Mouse (Mus musculus): ENCODE results near the gene Btbd9. TPM values are rescaled to one million over a fixed set of nuclear protein-coding genes. Genes with fewer than 3 reads are reported as not detected.

The Btbd9 gene
- polyA plus RNA-seq, 1 experiment from 2014 or later: 63.1 TPM

DNA sequence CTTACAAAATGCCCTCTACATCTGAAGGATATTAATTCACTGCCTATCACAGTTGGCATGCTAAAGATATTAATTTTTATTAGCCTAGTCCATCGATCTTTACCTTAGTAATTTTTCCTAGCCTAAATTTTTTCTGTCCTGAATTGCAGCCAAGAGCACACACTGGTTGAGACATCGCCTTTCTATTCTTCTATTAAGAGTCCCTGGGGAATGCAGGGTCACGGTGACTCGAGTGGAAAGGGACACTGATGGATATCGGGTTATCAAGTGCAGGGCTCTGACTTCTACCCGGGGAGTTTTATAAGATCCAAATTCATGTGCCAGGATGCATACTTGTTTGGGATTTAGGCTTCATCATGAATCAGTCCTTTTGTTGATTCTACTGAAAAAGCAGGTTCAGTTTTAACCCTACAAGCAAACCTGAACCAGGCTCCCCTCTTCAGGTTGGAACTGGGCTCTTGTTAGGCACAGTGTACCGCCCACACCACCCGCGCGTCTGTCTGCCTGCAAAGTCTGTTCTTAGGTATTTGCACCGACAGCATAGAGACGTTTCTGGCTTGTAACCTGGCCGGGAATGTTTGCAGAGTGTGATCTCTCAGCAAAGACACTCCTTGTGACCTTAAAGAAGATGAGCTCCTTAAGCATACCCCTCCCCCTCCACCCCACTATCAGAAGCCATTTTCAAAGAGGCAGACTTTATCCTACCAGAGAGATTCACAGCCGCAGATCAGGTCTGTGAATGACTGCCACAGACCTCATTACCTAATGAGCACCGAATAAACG lies 297.5 kb downstream of the Btbd9 start:
- Histone ChIP-seq H3K4me2 (replicated peaks; ENCODE audit: low read depth, low read length) (no peak overlapping the region), H3K36me3 (ENCODE audit: control insufficient read depth, insufficient read depth, low read length) (peaks cover 3% of the 10 kb centered on the region; the same call in 1 of the 2 replicates), H3K27me3 (ENCODE audit: control insufficient read depth, insufficient read depth, low read length) (no peaks in the 10 kb centered on the region), H3K4me3 (ENCODE audit: low read depth, low read length) (no peak overlapping the region), H3K9me3 (ENCODE audit: control insufficient read depth, low read depth, low read length) (no peaks in the 10 kb centered on the region), H3K27ac (ENCODE audit: low read length) (no peak overlapping the region), H3K4me1 (ENCODE audit: control insufficient read depth, insufficient read depth, low read length) (no peaks in the 10 kb centered on the region), H3K9ac (replicated peaks; ENCODE audit: low read depth, low read length) (no peak overlapping the region)
- no peak for ATAC-seq (ENCODE audit: insufficient number of reproducible peaks, insufficient read depth, low FRiP score, low read depth)
- WGBS: 30% methylated on average over 16 of the region's 16 CpGs

- ATAC-seq (ENCODE audit: insufficient number of reproducible peaks, insufficient read depth, low FRiP score, low read depth): no peak
- Histone ChIP-seq H3K36me3 (ENCODE audit: control insufficient read depth, insufficient read depth, low read length) (peaks cover 3% of the 10 kb centered on the region; the same call in 1 of the 2 replicates), H3K4me3 (ENCODE audit: low read depth, low read length) (no peak overlapping the region), H3K27me3 (ENCODE audit: control insufficient read depth, insufficient read depth, low read length) (no peaks in the 10 kb centered on the region), H3K9ac (replicated peaks; ENCODE audit: low read depth, low read length) (no peak overlapping the region), H3K4me2 (replicated peaks; ENCODE audit: low read depth, low read length) (no peak overlapping the region), H3K4me1 (ENCODE audit: control insufficient read depth, insufficient read depth, low read length) (no peaks in the 10 kb centered on the region), H3K9me3 (ENCODE audit: control insufficient read depth, low read depth, low read length) (no peaks in the 10 kb centered on the region), H3K27ac (ENCODE audit: low read length) (no peak overlapping the region)
- WGBS: 88% methylated on average over 4 of the region's 4 CpGs
These were observed 299.8 kb downstream of the Btbd9 start for GRCm38 (mm10) chr17:30276477-30276876.

DNA sequence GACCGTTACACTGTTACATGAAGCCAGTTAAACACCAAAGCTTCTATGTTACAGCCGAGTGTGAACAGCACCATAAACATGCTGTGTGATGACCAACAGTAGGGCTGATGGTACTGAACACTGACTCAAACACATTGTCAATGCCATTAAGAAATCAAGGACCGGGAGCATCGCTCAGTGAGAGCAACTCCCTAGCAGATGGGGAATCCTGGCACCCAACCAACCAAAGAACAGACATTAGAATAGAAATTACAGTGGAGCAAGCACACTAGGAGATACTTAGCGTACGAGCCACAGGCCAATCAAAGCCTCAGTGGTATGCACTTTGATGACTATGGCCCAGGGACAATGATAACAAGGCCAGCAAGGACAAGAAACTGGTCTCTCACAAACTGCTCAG lies 303.5 kb downstream of the Btbd9 start:
- Histone ChIP-seq H3K9ac (replicated peaks; ENCODE audit: low read depth, low read length) (no peak overlapping the region), H3K4me1 (ENCODE audit: control insufficient read depth, insufficient read depth, low read length) (no peaks in the 10 kb centered on the region), H3K36me3 (ENCODE audit: control insufficient read depth, insufficient read depth, low read length) (peaks cover 3% of the 10 kb centered on the region; the same call in 1 of the 2 replicates), H3K27me3 (ENCODE audit: control insufficient read depth, insufficient read depth, low read length) (no peaks in the 10 kb centered on the region), H3K27ac (ENCODE audit: low read length) (no peak overlapping the region), H3K4me3 (ENCODE audit: low read depth, low read length) (no peak overlapping the region), H3K9me3 (ENCODE audit: control insufficient read depth, low read depth, low read length) (no peaks in the 10 kb centered on the region), H3K4me2 (replicated peaks; ENCODE audit: low read depth, low read length) (no peak overlapping the region)
- no peak for ATAC-seq (ENCODE audit: insufficient number of reproducible peaks, insufficient read depth, low FRiP score, low read depth)
- 95% methylated on average over 6 of the region's 6 CpGs for WGBS

- Histone ChIP-seq H3K9ac (replicated peaks; ENCODE audit: low read depth, low read length) (no peak overlapping the region), H3K4me2 (replicated peaks; ENCODE audit: low read depth, low read length) (no peak overlapping the region), H3K27me3 (ENCODE audit: control insufficient read depth, insufficient read depth, low read length) (no peaks in the 10 kb centered on the region), H3K36me3 (ENCODE audit: control insufficient read depth, insufficient read depth, low read length) (peaks cover 2% of the 10 kb centered on the region; the same call in 1 of the 2 replicates), H3K27ac (ENCODE audit: low read length) (no peak overlapping the region), H3K4me1 (ENCODE audit: control insufficient read depth, insufficient read depth, low read length) (no peaks in the 10 kb centered on the region), H3K4me3 (ENCODE audit: low read depth, low read length) (no peak overlapping the region), H3K9me3 (ENCODE audit: control insufficient read depth, low read depth, low read length) (no peaks in the 10 kb centered on the region)
- no peak for ATAC-seq (ENCODE audit: insufficient number of reproducible peaks, insufficient read depth, low FRiP score, low read depth)
- 61% methylated on average over 11 of the region's 11 CpGs for WGBS
These were observed 306.9 kb downstream of the Btbd9 start for GRCm38 (mm10) chr17:30269136-30270063.

DNA sequence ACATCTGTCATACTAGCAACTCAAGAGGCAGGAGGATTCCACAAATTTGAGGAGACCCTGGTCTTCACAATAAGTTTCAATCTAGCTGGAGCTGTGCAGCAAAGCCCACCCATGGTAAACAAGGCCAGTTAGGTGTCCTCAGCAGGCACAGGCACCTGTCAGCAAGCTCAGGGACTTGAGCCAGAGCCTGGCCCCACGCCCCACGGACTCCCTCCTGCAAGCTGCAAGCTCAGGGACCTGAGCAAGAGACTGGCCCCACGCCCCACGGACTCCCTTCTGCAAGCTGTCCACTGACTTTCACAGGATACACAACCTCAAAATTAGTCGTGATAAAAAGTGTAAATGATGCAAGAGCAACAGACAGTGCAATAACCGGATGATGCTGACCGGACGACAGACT lies 307.8 kb downstream of the Btbd9 start:
- WGBS: 89% methylated on average over 8 of the region's 8 CpGs
- ATAC-seq (ENCODE audit: insufficient number of reproducible peaks, insufficient read depth, low FRiP score, low read depth): no peak
- H3K36me3 ChIP-seq (ENCODE audit: control insufficient read depth, insufficient read depth, low read length): no peaks in the 10 kb centered on the region

GRCm38 (mm10) chr17:30267432-30267973 lies 308.8 kb downstream of the Btbd9 start:
- Histone ChIP-seq H3K27ac (ENCODE audit: low read length) (no peak overlapping the region), H3K4me3 (ENCODE audit: low read depth, low read length) (no peak overlapping the region), H3K4me2 (replicated peaks; ENCODE audit: low read depth, low read length) (no peak overlapping the region), H3K9me3 (ENCODE audit: control insufficient read depth, low read depth, low read length) (no peaks in the 10 kb centered on the region), H3K36me3 (ENCODE audit: control insufficient read depth, insufficient read depth, low read length) (no peaks in the 10 kb centered on the region), H3K4me1 (ENCODE audit: control insufficient read depth, insufficient read depth, low read length) (no peaks in the 10 kb centered on the region), H3K9ac (replicated peaks; ENCODE audit: low read depth, low read length) (no peak overlapping the region), H3K27me3 (ENCODE audit: control insufficient read depth, insufficient read depth, low read length) (no peaks in the 10 kb centered on the region)
- 67% methylated on average over 5 of the region's 5 CpGs for WGBS
- ATAC-seq (ENCODE audit: insufficient number of reproducible peaks, insufficient read depth, low FRiP score, low read depth): no peak

More for the DNA sequence above, 307.8 kb downstream of the Btbd9 start:
- H3K4me1 ChIP-seq (ENCODE audit: control insufficient read depth, insufficient read depth, low read length): no peaks in the 10 kb centered on the region
- H3K9ac ChIP-seq (replicated peaks; ENCODE audit: low read depth, low read length): no peak overlapping the region
- H3K4me3 ChIP-seq (ENCODE audit: low read depth, low read length): no peak overlapping the region
- no peak overlapping the region for H3K27ac ChIP-seq (ENCODE audit: low read length)
- no peaks in the 10 kb centered on the region for H3K9me3 ChIP-seq (ENCODE audit: control insufficient read depth, low read depth, low read length)
- no peaks in the 10 kb centered on the region for H3K27me3 ChIP-seq (ENCODE audit: control insufficient read depth, insufficient read depth, low read length)
- H3K4me2 ChIP-seq (replicated peaks; ENCODE audit: low read depth, low read length): no peak overlapping the region

GRCm38 (mm10) chr17:30263535-30263934 lies 312.8 kb downstream of the Btbd9 start:
- Histone ChIP-seq H3K27me3 (ENCODE audit: control insufficient read depth, insufficient read depth, low read length) (no peaks in the 10 kb centered on the region), H3K9ac (replicated peaks; ENCODE audit: low read depth, low read length) (no peak overlapping the region), H3K4me2 (replicated peaks; ENCODE audit: low read depth, low read length) (no peak overlapping the region), H3K27ac (ENCODE audit: low read length) (no peak overlapping the region), H3K4me1 (ENCODE audit: control insufficient read depth, insufficient read depth, low read length) (peaks cover 4% of the 10 kb centered on the region; the same call in 1 of the 2 replicates), H3K9me3 (ENCODE audit: control insufficient read depth, low read depth, low read length) (no peaks in the 10 kb centered on the region), H3K4me3 (ENCODE audit: low read depth, low read length) (no peak overlapping the region), H3K36me3 (ENCODE audit: control insufficient read depth, insufficient read depth, low read length) (no peaks in the 10 kb centered on the region)
- ATAC-seq (ENCODE audit: insufficient number of reproducible peaks, insufficient read depth, low FRiP score, low read depth): no peak
- 88% methylated on average over 2 of the region's 2 CpGs for WGBS

GRCm38 (mm10) chr17:30262943-30263342 lies 313.3 kb downstream of the Btbd9 start:
- no peak overlapping the region for H3K27ac ChIP-seq (ENCODE audit: low read length)
- 71% methylated on average over 6 of the region's 6 CpGs for WGBS
- ATAC-seq (ENCODE audit: insufficient number of reproducible peaks, insufficient read depth, low FRiP score, low read depth): no peak

More at GRCm38 (mm10) chr17:30262943-30263342, 313.3 kb downstream of the Btbd9 start:
- peaks cover 4% of the 10 kb centered on the region; the same call in 1 of the 2 replicates for H3K4me1 ChIP-seq (ENCODE audit: control insufficient read depth, insufficient read depth, low read length)
- no peak overlapping the region for H3K4me3 ChIP-seq (ENCODE audit: low read depth, low read length)
- no peaks in the 10 kb centered on the region for H3K27me3 ChIP-seq (ENCODE audit: control insufficient read depth, insufficient read depth, low read length)
- H3K4me2 ChIP-seq (replicated peaks; ENCODE audit: low read depth, low read length): no peak overlapping the region
- no peak overlapping the region for H3K9ac ChIP-seq (replicated peaks; ENCODE audit: low read depth, low read length)
- H3K36me3 ChIP-seq (ENCODE audit: control insufficient read depth, insufficient read depth, low read length): no peaks in the 10 kb centered on the region
- H3K9me3 ChIP-seq (ENCODE audit: control insufficient read depth, low read depth, low read length): no peaks in the 10 kb centered on the region

Data from stomach, embryonic 14.5 days (tissue).